Mouse (Mus musculus): ENCODE results near the gene Hspa8. TPM values are rescaled to one million over a fixed set of nuclear protein-coding genes. Genes with fewer than 3 reads are reported as not detected.

The Hspa8 gene
- polyA plus RNA-seq, 1 experiment, result 866 TPM

DNA sequence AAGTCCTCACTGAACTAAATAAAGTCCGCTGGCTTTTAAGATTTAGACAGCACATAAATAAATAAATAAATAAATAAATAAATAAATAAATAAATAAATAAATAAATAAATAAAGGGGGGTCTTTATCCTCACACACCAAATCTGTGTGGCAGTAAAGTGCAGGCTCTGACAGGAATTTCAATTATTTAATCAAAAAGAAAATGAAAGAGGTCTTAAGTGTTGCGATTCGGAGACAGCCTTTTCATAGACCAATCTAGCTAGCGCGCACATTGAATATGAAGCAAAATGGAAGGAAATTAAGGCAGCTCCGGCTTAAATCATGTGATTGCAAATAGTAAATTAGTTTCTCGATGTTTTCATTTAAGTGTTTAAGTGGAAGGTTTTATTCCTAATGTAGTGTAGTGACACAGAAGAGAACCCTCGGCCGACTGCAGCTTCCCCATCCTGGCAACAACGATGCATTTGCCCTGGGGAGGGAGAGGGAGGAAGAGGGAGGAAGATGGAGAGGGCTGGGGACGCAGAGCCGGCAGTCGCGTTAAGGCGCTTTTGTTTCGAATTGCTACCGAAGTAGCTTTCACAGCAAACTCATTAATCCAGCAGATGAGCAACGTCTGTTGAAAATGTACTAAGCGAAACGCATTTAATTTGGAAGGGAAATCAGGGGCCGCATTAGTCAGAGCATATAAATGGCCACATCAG lies 57.8 kb downstream of the Hspa8 start:
- no peak for TF ChIP-seq GATA1 (IDR thresholded peaks at IDR 0.05; ENCODE audit: low read length)

DNA sequence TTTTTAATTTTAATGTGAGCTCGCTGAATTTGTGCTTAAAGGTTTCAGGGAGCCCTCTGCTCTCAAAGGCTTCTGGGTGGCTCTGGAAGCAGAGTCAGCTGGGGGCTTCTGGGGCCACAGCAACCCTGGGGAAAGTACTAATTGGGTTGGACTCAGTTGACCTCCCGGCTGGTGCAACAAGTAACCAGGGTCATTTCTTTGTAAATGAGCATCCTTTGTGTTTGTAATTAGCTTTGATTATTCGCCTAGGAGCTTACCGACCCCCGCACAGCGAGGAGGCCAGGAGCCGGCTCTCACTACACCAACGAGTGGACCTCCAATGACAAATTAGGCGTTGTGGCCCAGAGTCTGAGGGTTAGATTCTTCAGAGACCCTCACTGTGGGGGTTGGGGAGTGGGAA lies 58.4 kb downstream of the Hspa8 start:
- no peak for TF ChIP-seq GATA1 (IDR thresholded peaks at IDR 0.05; ENCODE audit: low read length)

Other genes with a start within 250 kb of the Hspa8 start
- gene Gm21915, start 130.4 kb upstream of the Hspa8 start, polyA plus RNA-seq (2012), result not detected in 2 replicates
- not detected in 2 replicates for gene Clmp, start 115.0 kb upstream of the Hspa8 start, polyA plus RNA-seq (2012)
- not detected in 2 replicates for gene Bsx, start 73.1 kb downstream of the Hspa8 start, polyA plus RNA-seq (2012)
- not detected in 2 replicates for gene Jhy, start 163.1 kb downstream of the Hspa8 start, polyA plus RNA-seq (2012)
- gene Crtam, start 203.6 kb downstream of the Hspa8 start, polyA plus RNA-seq (2012), result 0.02 TPM in 1 of 2 replicates, not detected in the other